Mouse (Mus musculus): ENCODE results near the gene Osbpl8. TPM values are rescaled to one million over a fixed set of nuclear protein-coding genes. Genes with fewer than 3 reads are reported as not detected.
A peak's percentile ranks its signal among the peaks of the same experiment; 100 is the strongest.

Gene Osbpl8
- total and polyA plus RNA-seq, 3 experiments: 12.9 to 26.4 (median 23.4) TPM

DNA sequence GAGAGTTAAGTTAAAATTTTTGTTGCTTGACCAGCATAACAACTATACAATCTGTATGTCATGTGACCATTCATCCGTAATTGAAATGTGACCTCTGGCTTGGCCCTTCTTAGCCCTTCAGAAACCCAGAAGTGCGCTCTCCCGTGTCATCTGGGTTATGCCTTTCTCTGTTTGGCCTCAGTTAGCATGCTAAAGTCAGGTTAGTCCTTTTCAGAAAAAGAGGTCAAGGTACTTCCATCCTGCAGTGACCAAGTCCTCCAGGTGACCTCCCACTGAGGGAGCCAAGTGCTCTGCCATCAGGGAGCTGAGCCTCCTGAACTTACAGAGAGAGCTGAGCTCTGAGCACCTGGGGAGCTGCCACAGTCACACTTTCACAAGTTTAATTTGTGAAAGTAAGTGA lies 33.7 kb upstream of the Osbpl8 start:
- Histone ChIP-seq H3K4me3 (replicated peaks in 1 of 3; ENCODE audit: low read depth in 2 of 3, low read length in 2 of 3, poor library complexity in 1 of 3) (no peak overlapping the region), H3K4me2 (ENCODE audit: insufficient read depth, low read depth, poor library complexity, severe bottlenecking) (no peak overlapping the region), H3K27ac (ENCODE audit: insufficient read depth, low read depth) (no peak overlapping the region), H3K79me2 (replicated peaks; ENCODE audit: control insufficient read depth, extremely low read depth, insufficient read depth, poor library complexity, severe bottlenecking) (no peaks in the 10 kb centered on the region), H3K4me1 (ENCODE audit: control insufficient read depth in 1 of 2, insufficient read depth in 2 of 2) (peaks cover 18 to 39% of the 10 kb centered on the region in 2 experiments), H3K9ac (ENCODE audit: insufficient read depth, low read depth) (no peak overlapping the region), H3K9me3 (replicated peaks; ENCODE audit: low read length) (no peaks in the 10 kb centered on the region), H3K27me3 (replicated peaks) (no peaks in the 10 kb centered on the region), H3K36me3 (replicated peaks in 1 of 2; ENCODE audit: control insufficient read depth in 1 of 2, insufficient read depth in 1 of 2, low read length in 1 of 2) (no peaks in the 10 kb centered on the region)
- DNase-seq (ENCODE audit: extremely low read depth): no peak
- dilution Hi-C loops (cut with MboI; ENCODE audit: extremely low pct_ligation_motif_present, extremely low pct_unique_long_range_greater_than_20kb, low sequenced_read_pairs) (no loop called here), in situ Hi-C loops (cut with MboI; ENCODE audit: low pct_ligation_motif_present, low pct_unique_long_range_greater_than_20kb, low sequenced_read_pairs) (no loop called here)
- TF ChIP-seq MAFK (IDR thresholded peaks at IDR 0.05; ENCODE audit: insufficient replicate concordance, low read length) (no peak), ZC3H11A (IDR thresholded peaks at IDR 0.05; ENCODE audit: low read depth, low read length) (no peak), KAT2A (IDR thresholded peaks at IDR 0.05; ENCODE audit: insufficient replicate concordance, low read length) (no peak), BHLHE40 (IDR thresholded peaks at IDR 0.05; ENCODE audit: low read depth, low read length) (no peak), PAX5 (IDR thresholded peaks at IDR 0.05; ENCODE audit: low read length) (no peak), NRF1 (IDR thresholded peaks at IDR 0.05; ENCODE audit: low read depth, low read length) (no peak), CHD2 (IDR thresholded peaks at IDR 0.05; ENCODE audit: low read length) (no peak), ZMIZ1 (IDR thresholded peaks at IDR 0.05; ENCODE audit: low read depth, low read length) (no peak), MYC (IDR thresholded peaks at IDR 0.05; ENCODE audit: low read depth, low read length) (no peak)

DNA sequence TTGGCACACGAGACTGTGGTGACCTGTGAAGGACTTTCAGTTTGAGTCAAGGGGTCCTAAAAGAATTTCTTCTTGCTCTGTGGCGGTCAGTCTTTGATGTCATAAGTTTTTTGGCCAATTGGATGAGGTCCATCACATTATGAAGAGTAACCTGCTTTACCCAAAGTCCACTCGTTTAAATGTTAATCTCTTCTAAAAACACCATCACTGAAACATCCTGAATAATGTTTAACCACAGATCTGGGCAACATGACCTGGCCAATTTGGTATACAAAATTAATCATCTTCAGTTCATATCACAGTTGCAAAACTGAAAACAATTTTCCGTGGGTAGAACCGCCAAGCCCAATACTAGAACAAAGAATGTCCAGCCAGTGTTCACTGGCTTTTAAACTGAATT lies 31.3 kb upstream of the Osbpl8 start:
- H3K4me2 ChIP-seq (ENCODE audit: insufficient read depth, low read depth, poor library complexity, severe bottlenecking): no peak overlapping the region
- in situ Hi-C loops (cut with MboI; ENCODE audit: low pct_ligation_motif_present, low pct_unique_long_range_greater_than_20kb, low sequenced_read_pairs) (no loop called here), dilution Hi-C loops (cut with MboI; ENCODE audit: extremely low pct_ligation_motif_present, extremely low pct_unique_long_range_greater_than_20kb, low sequenced_read_pairs) (no loop called here)
- no peak overlapping the region for H3K27ac ChIP-seq (ENCODE audit: insufficient read depth, low read depth)
- peaks cover 13 to 32% of the 10 kb centered on the region in 2 experiments for H3K4me1 ChIP-seq (ENCODE audit: control insufficient read depth in 1 of 2, insufficient read depth in 2 of 2)
- H3K9me3 ChIP-seq (replicated peaks; ENCODE audit: low read length): no peaks in the 10 kb centered on the region
- H3K36me3 ChIP-seq (replicated peaks in 1 of 2; ENCODE audit: control insufficient read depth in 1 of 2, insufficient read depth in 1 of 2, low read length in 1 of 2): no peaks in the 10 kb centered on the region
- H3K79me2 ChIP-seq (replicated peaks; ENCODE audit: control insufficient read depth, extremely low read depth, insufficient read depth, poor library complexity, severe bottlenecking): no peaks in the 10 kb centered on the region
- H3K27me3 ChIP-seq (replicated peaks): no peaks in the 10 kb centered on the region
- no peak for TF ChIP-seq EP300 (IDR thresholded peaks at IDR 0.05; ENCODE audit: low read length)
- no peak for TF ChIP-seq USF2 (conservative IDR thresholded peaks at IDR 0.05; ENCODE audit: low read depth, low read length)
- peak; percentile 48; the same call in 1 of the 2 replicates for TF ChIP-seq BHLHE40 (IDR thresholded peaks at IDR 0.05; ENCODE audit: low read depth, low read length)
- TF ChIP-seq TBP (conservative IDR thresholded peaks at IDR 0.05; ENCODE audit: low read depth, low read length): no peak
- TF ChIP-seq IRF4 (IDR thresholded peaks at IDR 0.05; ENCODE audit: low read depth, low read length): peak; percentile 57; the same call in 1 of the 2 replicates
- TF ChIP-seq JUND (conservative IDR thresholded peaks at IDR 0.05; ENCODE audit: low read depth, low read length): no peak
- no peak overlapping the region for H3K4me3 ChIP-seq (replicated peaks in 1 of 3; ENCODE audit: low read depth in 2 of 3, low read length in 2 of 3, poor library complexity in 1 of 3)
- DNase-seq (ENCODE audit: extremely low read depth): no peak
- H3K9ac ChIP-seq (ENCODE audit: insufficient read depth, low read depth): no peak overlapping the region

DNA sequence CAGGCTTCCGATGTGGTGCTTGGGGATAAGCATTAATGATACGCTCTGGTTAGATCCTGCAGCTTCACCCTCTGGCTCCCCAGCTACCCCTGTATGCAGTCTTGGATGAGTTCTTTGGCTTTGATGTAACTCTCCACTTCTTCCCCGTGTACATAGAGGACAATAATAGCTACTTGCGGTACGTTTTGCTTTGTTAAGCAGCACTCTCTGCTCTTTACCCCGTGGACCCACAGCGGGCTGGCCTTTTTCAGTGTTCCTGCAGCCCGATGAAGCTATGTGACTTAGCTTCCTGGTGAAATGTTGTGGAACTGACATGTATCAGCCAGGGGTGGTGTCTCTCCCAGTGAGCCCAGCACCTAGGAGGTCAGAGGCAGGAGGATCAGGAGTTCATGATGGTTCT lies 30.6 kb upstream of the Osbpl8 start:
- peaks cover 8 to 25% of the 10 kb centered on the region in 2 experiments; a peak in 3 of 4 replicates for H3K4me1 ChIP-seq (ENCODE audit: control insufficient read depth in 1 of 2, insufficient read depth in 2 of 2)
- H3K27me3 ChIP-seq (replicated peaks): no peaks in the 10 kb centered on the region
- H3K4me2 ChIP-seq (ENCODE audit: insufficient read depth, low read depth, poor library complexity, severe bottlenecking): no peak overlapping the region
- no peak overlapping the region for H3K27ac ChIP-seq (ENCODE audit: insufficient read depth, low read depth)
- DNase-seq (ENCODE audit: extremely low read depth): no peak
- no peaks in the 10 kb centered on the region for H3K9me3 ChIP-seq (replicated peaks; ENCODE audit: low read length)
- H3K9ac ChIP-seq (ENCODE audit: insufficient read depth, low read depth): no peak overlapping the region
- no peak overlapping the region for H3K4me3 ChIP-seq (replicated peaks in 1 of 3; ENCODE audit: low read depth in 2 of 3, low read length in 2 of 3, poor library complexity in 1 of 3)
- H3K79me2 ChIP-seq (replicated peaks; ENCODE audit: control insufficient read depth, extremely low read depth, insufficient read depth, poor library complexity, severe bottlenecking): no peaks in the 10 kb centered on the region
- no peak for TF ChIP-seq KAT2A (IDR thresholded peaks at IDR 0.05; ENCODE audit: insufficient replicate concordance, low read length)
- TF ChIP-seq TBP (conservative IDR thresholded peaks at IDR 0.05; ENCODE audit: low read depth, low read length): no peak
- TF ChIP-seq MAX (IDR thresholded peaks at IDR 0.05; ENCODE audit: low read length): no peak
- TF ChIP-seq SMC3 (IDR thresholded peaks at IDR 0.05; ENCODE audit: low read depth, low read length): no peak
- no peak for TF ChIP-seq MYC (IDR thresholded peaks at IDR 0.05; ENCODE audit: low read depth, low read length)
- TF ChIP-seq RAD21 (IDR thresholded peaks at IDR 0.05; ENCODE audit: low read depth, low read length): no peak
- no peaks in the 10 kb centered on the region for H3K36me3 ChIP-seq (replicated peaks in 1 of 2; ENCODE audit: control insufficient read depth in 1 of 2, insufficient read depth in 1 of 2, low read length in 1 of 2)
- dilution Hi-C loops (cut with MboI; ENCODE audit: extremely low pct_ligation_motif_present, extremely low pct_unique_long_range_greater_than_20kb, low sequenced_read_pairs): no loop called here
- in situ Hi-C loops (cut with MboI; ENCODE audit: low pct_ligation_motif_present, low pct_unique_long_range_greater_than_20kb, low sequenced_read_pairs): no loop called here

Measured in CH12.LX (cell line).